Mouse (Mus musculus) heart, postnatal 10 days (tissue): Measurements from ENCODE around the gene Bdnf. TPM values are rescaled to one million over a fixed set of nuclear protein-coding genes. Genes with fewer than 3 reads are reported as not detected.

Experiments
- DNase-seq, 2 experiments: peaks; one replicate each; pipeline ENCODE4 v3.0.0; 2021
- intact Hi-C: fragments of 180-260 bp; cut with DNase I; formaldehyde crosslinking; loops from one replicate; pipeline ENCODE4 v1.15.1; 2025
- total RNA-seq, 2 experiments: library from RNA; stranded (reverse); gene quantifications; 2 replicates each; pipeline ENCODE4 v1.2.3; 2021

Bdnf gene
- total RNA-seq, result 1 to 10 TPM in 1 of 2 experiments, under 1 TPM in 1; 0.62 to 1.4 TPM

- intact Hi-C loops, result no loop called here
- no peak for DNase-seq
These were observed at the start of gene Bdnf for GRCm38 (mm10) chr2:109674532-109674931. TSS of gene Bdnf (plus strand) at chr2:109674700.

GRCm38 (mm10) chr2:109626864-109627263, 47.6 kb upstream of the Bdnf start:
- intact Hi-C loops, result no loop called here
- no peak for DNase-seq

GRCm38 (mm10) chr2:109673509-109674455, 718 bp upstream of the Bdnf start:
- intact Hi-C loops, result no loop called here
- no peak for DNase-seq

GRCm38 (mm10) chr2:109675051-109675450, 551 bp downstream of the Bdnf start:
- intact Hi-C loops, result no loop called here
- DNase-seq, result no peak

GRCm38 (mm10) chr2:109675973-109676617, 1.6 kb downstream of the Bdnf start:
- peak; percentile 58 to 73 for DNase-seq
- intact Hi-C loops, result no loop called here

GRCm38 (mm10) chr2:109676618-109676974, 2.1 kb downstream of the Bdnf start:
- intact Hi-C loops, result no loop called here
- no peak for DNase-seq

- intact Hi-C loops, result no loop called here
- no peak for DNase-seq
These were observed 3.0 kb downstream of the Bdnf start for GRCm38 (mm10) chr2:109677221-109678089.

- intact Hi-C loops, result no loop called here
- peak in 1 of 2 experiments; percentile 9 for DNase-seq
These were observed 3.5 kb downstream of the Bdnf start for GRCm38 (mm10) chr2:109678090-109678409.

GRCm38 (mm10) chr2:109678454-109678853, 4.0 kb downstream of the Bdnf start:
- intact Hi-C loops, result no loop called here
- DNase-seq, result no peak

- intact Hi-C loops, result no loop called here
These were observed 4.9 kb downstream of the Bdnf start for GRCm38 (mm10) chr2:109679446-109679845.

GRCm38 (mm10) chr2:109681071-109681470, 6.6 kb downstream of the Bdnf start:
- no peak for DNase-seq
- intact Hi-C loops, result no loop called here

More at GRCm38 (mm10) chr2:109679446-109679845, 4.9 kb downstream of the Bdnf start:
- DNase-seq, result no peak

- no peak for DNase-seq
- intact Hi-C loops, result no loop called here
These were observed 14.2 kb downstream of the Bdnf start for GRCm38 (mm10) chr2:109688661-109689060.

- no peak for DNase-seq
- intact Hi-C loops, result loop anchor here (10.0 kb wide), 1 partner anchor 1578 kb away; no protein-coding TSS in a partner anchor
These were observed 18.0 kb downstream of the Bdnf start for GRCm38 (mm10) chr2:109692266-109693177.

GRCm38 (mm10) chr2:109693178-109694115, 18.9 kb downstream of the Bdnf start:
- DNase-seq, result peak; percentile 49 to 51
- intact Hi-C loops, result loop anchor here (1.0 to 10.0 kb wide), 3 partner anchors 816 to 1579 kb away; no protein-coding TSS in a partner anchor

- intact Hi-C loops, result loop anchor here (1.0 to 10.0 kb wide), 3 partner anchors 817 to 1579 kb away; no protein-coding TSS in a partner anchor
- DNase-seq, result no peak
These were observed 19.8 kb downstream of the Bdnf start for GRCm38 (mm10) chr2:109694116-109694837.

- intact Hi-C loops, result loop anchor here (1.0 to 10.0 kb wide), 3 partner anchors 818 to 1580 kb away; no protein-coding TSS in a partner anchor
- DNase-seq, result peak; percentile 72 to 79
These were observed 20.3 kb downstream of the Bdnf start for GRCm38 (mm10) chr2:109694838-109695225.

GRCm38 (mm10) chr2:109697151-109697550, 22.7 kb downstream of the Bdnf start:
- intact Hi-C loops, result loop anchor here (10.0 kb wide), 1 partner anchor 1582 kb away; no protein-coding TSS in a partner anchor
- DNase-seq, result no peak

GRCm38 (mm10) chr2:109700291-109700690, 25.8 kb downstream of the Bdnf start:
- DNase-seq, result no peak
- intact Hi-C loops, result no loop called here
